In the genomic region with DNA sequence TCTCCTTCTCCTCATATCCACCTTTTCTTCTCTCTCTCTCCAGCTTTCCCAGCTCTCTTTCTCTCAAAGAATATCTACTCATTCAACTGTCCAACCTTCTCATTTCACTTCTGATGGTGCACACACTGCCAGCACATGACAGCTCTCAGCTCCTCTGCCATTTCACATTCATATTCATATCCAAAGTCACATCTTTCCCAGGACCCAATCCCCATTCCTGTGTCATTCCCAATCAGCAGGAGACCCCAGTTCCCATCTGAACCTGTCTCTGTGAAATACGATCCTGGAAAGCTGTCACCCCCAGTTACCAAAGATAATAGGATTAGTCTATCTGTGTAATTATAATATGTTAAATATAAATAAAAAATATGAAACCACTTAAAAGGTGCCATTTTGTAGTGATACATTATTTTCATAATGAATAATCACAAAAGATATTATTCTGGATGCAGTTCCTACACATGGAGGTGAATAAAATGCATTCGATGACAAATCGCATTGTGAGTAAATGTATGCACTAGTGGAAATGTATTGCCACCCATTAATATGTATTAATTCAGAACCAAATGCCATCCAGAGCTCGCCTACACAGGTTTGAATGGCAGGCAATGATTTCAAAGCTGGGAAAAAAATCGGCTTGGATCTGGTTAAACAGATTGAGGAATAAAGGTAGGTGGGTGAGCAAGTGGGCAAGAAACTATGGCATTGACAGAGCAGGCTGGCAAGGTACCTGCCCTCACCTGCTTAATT, we compare ENCODE assay signal across 19 mouse cellular contexts.
DNase-seq lines count a peak whose midpoint lies in the region; ATAC-seq lines count a peak whose summit lies in the region.
"Had no signal": no experiment of that assay in that cellular context is flagged by ENCODE, and none has a peak within 500 bp of the region (broad histone marks: within the 10 kb centered on the region; RNA-seq: fewer than 3 reads in every experiment).

No protein-coding gene starts in this region.

- no peak overlapping the region for H3K27ac ChIP-seq in forebrain, embryonic 14.5 days (ENCODE audit: low read depth, low read length)
- H3K27ac ChIP-seq in forebrain, embryonic 11.5 days (ENCODE audit: low read depth, low read length): no peak overlapping the region
- H3K27ac ChIP-seq in hindbrain, embryonic 12.5 days: no peak overlapping the region
- no peak overlapping the region for H3K27ac ChIP-seq in hindbrain, embryonic 11.5 days (ENCODE audit: low read depth, low read length)
- H3K27ac ChIP-seq in midbrain, embryonic 12.5 days (replicated peaks): no peak overlapping the region
- H3K27ac ChIP-seq in midbrain, embryonic 10.5 days (replicated peaks): no peak overlapping the region
- no peak overlapping the region; the same call in 1 of the 2 replicates for H3K27ac ChIP-seq in midbrain, embryonic 15.5 days
- H3K27ac ChIP-seq: embryonic facial prominence, embryonic 12.5 days; heart, embryonic 15.5 days; hindbrain, postnatal 0 days had no signal

- H3K4me1 ChIP-seq in forebrain, embryonic 14.5 days (ENCODE audit: control insufficient read depth, insufficient read depth, low read length): no peaks in the 10 kb centered on the region
- no peaks in the 10 kb centered on the region for H3K4me1 ChIP-seq in forebrain, embryonic 11.5 days (replicated peaks; ENCODE audit: control insufficient read depth, insufficient read depth, low read length)
- no peaks in the 10 kb centered on the region for H3K4me1 ChIP-seq in hindbrain, embryonic 12.5 days
- H3K4me1 ChIP-seq in hindbrain, embryonic 11.5 days (replicated peaks; ENCODE audit: control insufficient read depth, insufficient read depth, low read length): no peaks in the 10 kb centered on the region
- no peaks in the 10 kb centered on the region for H3K4me1 ChIP-seq in midbrain, embryonic 12.5 days
- no peaks in the 10 kb centered on the region for H3K4me1 ChIP-seq in midbrain, embryonic 10.5 days
- H3K4me1 ChIP-seq in midbrain, embryonic 15.5 days: no peaks in the 10 kb centered on the region
- H3K4me1 ChIP-seq: embryonic facial prominence, embryonic 12.5 days; heart, embryonic 15.5 days had no signal

- H3K36me3 ChIP-seq in forebrain, embryonic 14.5 days (ENCODE audit: control insufficient read depth, insufficient read depth, low read length): no peaks in the 10 kb centered on the region
- H3K36me3 ChIP-seq in forebrain, embryonic 11.5 days (ENCODE audit: control insufficient read depth, insufficient read depth, low read length): no peaks in the 10 kb centered on the region
- no peaks in the 10 kb centered on the region for H3K36me3 ChIP-seq in hindbrain, embryonic 12.5 days
- H3K36me3 ChIP-seq in hindbrain, embryonic 11.5 days (ENCODE audit: control insufficient read depth, insufficient read depth, low read length): no peaks in the 10 kb centered on the region
- no peaks in the 10 kb centered on the region for H3K36me3 ChIP-seq in midbrain, embryonic 12.5 days
- no peaks in the 10 kb centered on the region for H3K36me3 ChIP-seq in midbrain, embryonic 10.5 days
- no peaks in the 10 kb centered on the region for H3K36me3 ChIP-seq in midbrain, embryonic 15.5 days (replicated peaks)
- H3K36me3 ChIP-seq: embryonic facial prominence, embryonic 12.5 days; heart, embryonic 15.5 days had no signal

- peak; percentile 33 for DNase-seq in forebrain, embryonic 14.5 days (ENCODE audit: low spot score)
- DNase-seq in forebrain, embryonic 11.5 days (ENCODE audit: low spot score): no peak
- DNase-seq in hindbrain, embryonic 11.5 days (ENCODE audit: low spot score): no peak
- DNase-seq in midbrain, embryonic 10.5 days (ENCODE audit: low spot score): no peak
- DNase-seq: adrenal gland, postnatal 10 days; cerebellum, adult 11-12 months; cerebellum, adult 9-10 months; cerebellum, postnatal 25 days; gastrocnemius, postnatal 36 days; heart, adult 18-20 months; heart, postnatal 14 days had no signal

- H3K27me3 ChIP-seq in forebrain, embryonic 14.5 days (replicated peaks; ENCODE audit: control insufficient read depth, insufficient read depth, low read length): no peaks in the 10 kb centered on the region
- no peaks in the 10 kb centered on the region for H3K27me3 ChIP-seq in forebrain, embryonic 11.5 days (ENCODE audit: control insufficient read depth, insufficient read depth, low read length)
- H3K27me3 ChIP-seq in hindbrain, embryonic 12.5 days: no peaks in the 10 kb centered on the region
- H3K27me3 ChIP-seq in hindbrain, embryonic 11.5 days (ENCODE audit: control insufficient read depth, insufficient read depth, low read length): no peaks in the 10 kb centered on the region
- no peaks in the 10 kb centered on the region for H3K27me3 ChIP-seq in midbrain, embryonic 12.5 days
- no peaks in the 10 kb centered on the region for H3K27me3 ChIP-seq in midbrain, embryonic 10.5 days (ENCODE audit: low read depth, poor library complexity, severe bottlenecking)
- H3K27me3 ChIP-seq in midbrain, embryonic 15.5 days (replicated peaks): no peaks in the 10 kb centered on the region
- H3K27me3 ChIP-seq: embryonic facial prominence, embryonic 12.5 days; heart, embryonic 15.5 days had no signal

- H3K4me3 ChIP-seq in forebrain, embryonic 14.5 days (ENCODE audit: low read depth, low read length): no peak overlapping the region
- H3K4me3 ChIP-seq in forebrain, embryonic 11.5 days (ENCODE audit: low read depth, low read length): no peak overlapping the region
- H3K4me3 ChIP-seq in hindbrain, embryonic 12.5 days: no peak overlapping the region
- H3K4me3 ChIP-seq in hindbrain, embryonic 11.5 days (ENCODE audit: low read depth, low read length): no peak overlapping the region
- H3K4me3 ChIP-seq in midbrain, embryonic 12.5 days: no peak overlapping the region
- H3K4me3 ChIP-seq in midbrain, embryonic 10.5 days: no peak overlapping the region
- H3K4me3 ChIP-seq in midbrain, embryonic 15.5 days: no peak overlapping the region
- H3K4me3 ChIP-seq: embryonic facial prominence, embryonic 12.5 days; heart, embryonic 15.5 days had no signal

- H3K9me3 ChIP-seq in forebrain, embryonic 14.5 days (replicated peaks; ENCODE audit: control insufficient read depth, low read length): no peaks in the 10 kb centered on the region
- no peaks in the 10 kb centered on the region for H3K9me3 ChIP-seq in forebrain, embryonic 11.5 days (ENCODE audit: control insufficient read depth, low read length)
- no peaks in the 10 kb centered on the region for H3K9me3 ChIP-seq in hindbrain, embryonic 12.5 days (replicated peaks)
- H3K9me3 ChIP-seq in hindbrain, embryonic 11.5 days (ENCODE audit: control insufficient read depth, low read length): no peaks in the 10 kb centered on the region
- H3K9me3 ChIP-seq in midbrain, embryonic 12.5 days: no peaks in the 10 kb centered on the region
- no peaks in the 10 kb centered on the region for H3K9me3 ChIP-seq in midbrain, embryonic 10.5 days (replicated peaks)
- H3K9me3 ChIP-seq in midbrain, embryonic 15.5 days: no peaks in the 10 kb centered on the region
- H3K9me3 ChIP-seq: embryonic facial prominence, embryonic 12.5 days; heart, embryonic 15.5 days had no signal

- peak; percentile 52; the same call in 1 of the 2 replicates for ATAC-seq in forebrain, embryonic 14.5 days
- no peak for ATAC-seq in forebrain, embryonic 11.5 days (replicated peaks; ENCODE audit: low FRiP score)
- ATAC-seq in hindbrain, embryonic 12.5 days (ENCODE audit: low FRiP score): peak; percentile 40; the same call in 1 of the 2 replicates
- ATAC-seq in hindbrain, embryonic 11.5 days (ENCODE audit: low FRiP score): no peak
- ATAC-seq in midbrain, embryonic 12.5 days (ENCODE audit: low FRiP score, low read depth): 0 out of 2 replicates have a peak, but pooled peaks have one; percentile 30
- ATAC-seq in midbrain, embryonic 15.5 days (replicated peaks): peak; percentile 63
- no peak for ATAC-seq in monocyte, adult 5-6 weeks (replicated peaks; ENCODE audit: insufficient number of reproducible peaks, low FRiP score, low TSS enrichment, poor library complexity, severe bottlenecking)
- ATAC-seq: hindbrain, postnatal 0 days had no signal

- H3K9ac ChIP-seq in forebrain, embryonic 14.5 days (ENCODE audit: low read length): no peak overlapping the region
- H3K9ac ChIP-seq in forebrain, embryonic 11.5 days (ENCODE audit: low read length): no peak overlapping the region
- no peak overlapping the region for H3K9ac ChIP-seq in hindbrain, embryonic 12.5 days
- H3K9ac ChIP-seq in hindbrain, embryonic 11.5 days (ENCODE audit: low read depth, low read length): no peak overlapping the region
- no peak overlapping the region for H3K9ac ChIP-seq in midbrain, embryonic 12.5 days (replicated peaks)
- H3K9ac ChIP-seq in midbrain, embryonic 15.5 days: no peak overlapping the region
- H3K9ac ChIP-seq: embryonic facial prominence, embryonic 12.5 days; heart, embryonic 15.5 days had no signal

- WGBS in forebrain, embryonic 14.5 days: 71% methylated on average over 5 of the region's 5 CpGs
- 84% methylated on average over 5 of the region's 5 CpGs for WGBS in forebrain, embryonic 11.5 days
- 74% methylated on average over 5 of the region's 5 CpGs for WGBS in hindbrain, embryonic 12.5 days
- WGBS in hindbrain, embryonic 11.5 days: 84% methylated on average over 5 of the region's 5 CpGs
- WGBS in midbrain, embryonic 12.5 days: 70% methylated on average over 5 of the region's 5 CpGs
- 89% methylated on average over 5 of the region's 5 CpGs for WGBS in midbrain, embryonic 10.5 days
- 42% methylated on average over 5 of the region's 5 CpGs for WGBS in midbrain, embryonic 15.5 days

- no peak overlapping the region for H3K4me2 ChIP-seq in forebrain, embryonic 14.5 days (ENCODE audit: low read length)
- H3K4me2 ChIP-seq in forebrain, embryonic 11.5 days (ENCODE audit: low read depth, low read length, severe bottlenecking): no peak overlapping the region
- H3K4me2 ChIP-seq in hindbrain, embryonic 12.5 days (replicated peaks): no peak overlapping the region
- H3K4me2 ChIP-seq in hindbrain, embryonic 11.5 days (replicated peaks; ENCODE audit: low read depth, low read length): no peak overlapping the region
- no peak overlapping the region for H3K4me2 ChIP-seq in midbrain, embryonic 12.5 days (replicated peaks)
- no peak overlapping the region for H3K4me2 ChIP-seq in midbrain, embryonic 15.5 days
- H3K4me2 ChIP-seq: embryonic facial prominence, embryonic 12.5 days; heart, embryonic 11.5 days; heart, embryonic 15.5 days had no signal

Comparison
In these comparisons a context has a peak if more than half of its experiments do, and no peak if none do; other contexts are left out.
1. ATAC-seq: peak in forebrain, embryonic 14.5 days (single experiment), hindbrain, embryonic 12.5 days (single experiment), midbrain, embryonic 12.5 days (single experiment) and midbrain, embryonic 15.5 days (single experiment); none in forebrain, embryonic 11.5 days (single experiment), hindbrain, embryonic 11.5 days (single experiment) and monocyte, adult 5-6 weeks (single experiment).